Mouse (Mus musculus) liver, postnatal 0 days (tissue): ENCODE results near the gene Agtpbp1.

Source experiments
- CTCF ChIP-seq: sonication (generic); IDR thresholded peaks from 2 replicates; pipeline ENCODE4 v1.5.1; 2016; ENCODE audit warnings: antibody characterized with exemption, low read depth
- EP300 ChIP-seq: IDR thresholded peaks from 2 replicates; pipeline ENCODE4 v1.6.1; 2016; ENCODE audit warnings: antibody characterized with exemption, low read depth, mild to moderate bottlenecking

- no peak for TF ChIP-seq CTCF
- 0 out of 2 replicates have a peak, but pooled peaks have one; percentile 24 for TF ChIP-seq EP300
These were observed 63.6 kb downstream of the Agtpbp1 start for GRCm38 (mm10) chr13:59521271-59522064.
